Mouse (Mus musculus) C2C12 (cell line): Measurements from ENCODE around the gene Foxo3.

Experiments
- CEBPB ChIP-seq: IDR thresholded peaks from one replicate; pipeline ENCODE4 v1.6.1; 2011; ENCODE audit warnings: low read depth, mild to moderate bottlenecking, control low read depth, moderate library complexity
- CTCF ChIP-seq: IDR thresholded peaks from one replicate; pipeline ENCODE4 v1.5.1; 2011; ENCODE audit not compliant: control insufficient read depth, insufficient read depth, insufficient read length
- MAX ChIP-seq: IDR thresholded peaks from one replicate; pipeline ENCODE4 v1.6.1; 2011; ENCODE audit warnings: mild to moderate bottlenecking, control low read depth
- MYOD1 ChIP-seq: IDR thresholded peaks from one replicate; pipeline ENCODE4 v1.6.1; 2011; ENCODE audit warnings: low read depth; ENCODE audit not compliant: control insufficient read depth, insufficient read length
- MYOG ChIP-seq: IDR thresholded peaks from one replicate; pipeline ENCODE4 v1.6.1; 2011; ENCODE audit not compliant: control insufficient read depth, insufficient read length; ENCODE audit errors: extremely low read depth
- USF1 ChIP-seq: IDR thresholded peaks from one replicate; pipeline ENCODE4 v1.6.1; 2011; ENCODE audit warnings: low read depth, mild to moderate bottlenecking, control low read depth, moderate library complexity

DNA sequence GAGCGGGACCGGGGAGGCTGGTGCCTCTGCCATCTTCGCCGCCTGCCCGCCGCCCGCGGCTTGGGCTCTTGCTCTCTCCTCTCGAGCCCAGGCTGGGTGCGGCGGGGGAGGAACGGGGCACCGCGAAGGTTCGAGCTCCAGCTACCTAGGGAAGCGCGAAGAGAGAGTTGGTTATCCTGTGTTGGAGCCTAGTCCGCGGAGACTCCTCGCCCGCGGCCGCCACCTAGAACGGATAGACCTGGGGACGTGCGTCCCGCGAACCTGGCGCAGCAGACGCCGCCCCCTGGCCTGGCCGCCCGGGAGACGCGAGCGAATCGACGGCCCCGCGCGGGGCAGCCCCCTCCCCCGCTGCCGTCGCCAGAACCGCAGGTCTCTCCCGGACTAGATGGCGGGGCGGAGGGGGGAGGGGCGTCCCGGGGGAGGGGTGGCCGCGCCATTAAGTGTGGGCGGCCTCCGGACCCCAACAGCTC, 1.1 kb downstream of the Foxo3 start:
- TF ChIP-seq MAX (no peak), CEBPB (no peak), CTCF (no peak), USF1 (no peak), MYOD1 (no peak), MYOG (no peak)
